Mouse (Mus musculus): ENCODE data around the gene Fbxw10.

Gene Fbxw10

GRCm38 (mm10) chr11:62909720-62910306 is 62.9 kb downstream of the Fbxw10 start:
- no peak for DNase-seq (ENCODE audit: low spot score in 2 of 2)

GRCm38 (mm10) chr11:62911362-62911761 is 64.5 kb downstream of the Fbxw10 start:
- peak in 1 of 2 experiments; percentile 24 for DNase-seq (ENCODE audit: low spot score in 2 of 2)

DNA sequence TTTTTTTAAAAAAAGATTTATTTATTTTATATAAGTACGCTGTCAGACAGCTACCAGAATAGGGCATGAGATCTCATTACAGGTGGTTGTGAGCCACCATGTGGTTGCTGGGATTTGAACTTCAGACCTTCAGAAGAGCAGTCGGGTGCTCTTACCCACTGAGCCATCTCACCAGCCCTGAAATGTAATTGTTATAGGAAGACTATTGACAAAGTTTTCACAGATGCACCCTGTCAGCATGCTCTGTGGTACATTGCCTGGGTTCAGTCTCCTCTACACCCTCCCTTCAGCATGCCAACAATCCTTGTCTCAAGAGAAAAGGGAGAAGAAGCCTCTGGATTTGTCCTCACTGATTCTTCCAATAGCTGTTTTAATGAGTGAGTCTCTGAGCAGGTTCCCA is 66.3 kb downstream of the Fbxw10 start:
- no peak for DNase-seq (ENCODE audit: low spot score in 2 of 2)

DNA sequence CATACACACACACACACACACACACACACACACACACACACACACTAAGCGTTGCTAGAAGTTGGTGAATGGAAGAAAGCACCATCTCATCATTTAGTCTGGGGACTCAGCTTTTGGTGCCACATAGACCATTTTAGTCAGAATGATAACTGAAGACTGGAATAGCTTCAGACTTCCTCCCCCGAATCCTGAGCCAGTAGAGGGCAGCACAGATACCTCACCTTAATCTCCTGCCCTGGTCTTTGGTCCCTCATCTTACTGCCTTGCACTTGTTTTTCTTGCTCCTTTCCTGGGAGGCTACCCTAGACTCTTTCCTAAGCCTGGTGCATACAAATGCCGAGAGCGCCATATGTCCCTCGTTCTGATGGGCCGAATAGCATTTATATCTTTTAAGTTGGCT is 67.7 kb downstream of the Fbxw10 start:
- no peak for DNase-seq (ENCODE audit: low spot score in 2 of 2)

DNA sequence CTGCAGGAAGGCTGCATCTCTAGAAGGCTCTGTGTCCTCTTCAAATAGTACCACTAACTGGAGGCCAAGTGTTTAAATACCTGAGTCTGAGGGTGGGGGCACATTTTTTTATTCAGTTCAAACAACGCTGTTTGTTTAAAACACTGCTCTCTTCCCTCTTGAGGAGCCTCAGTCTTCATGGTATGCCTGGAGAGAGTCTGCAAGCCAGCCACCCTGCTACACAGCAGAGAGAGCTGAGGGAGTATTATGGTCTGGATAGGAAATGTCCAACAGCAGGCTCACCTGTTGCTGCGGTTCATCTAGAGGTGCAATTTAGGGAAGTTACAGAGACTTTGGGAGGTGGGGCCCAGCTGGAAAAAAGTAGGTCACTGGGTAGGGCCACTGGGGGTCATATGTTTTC is 68.6 kb downstream of the Fbxw10 start:
- no peak for DNase-seq (ENCODE audit: low spot score in 2 of 2)

GRCm38 (mm10) chr11:62916765-62917164 is 69.9 kb downstream of the Fbxw10 start:
- no peak for DNase-seq (ENCODE audit: low spot score in 2 of 2)

DNA sequence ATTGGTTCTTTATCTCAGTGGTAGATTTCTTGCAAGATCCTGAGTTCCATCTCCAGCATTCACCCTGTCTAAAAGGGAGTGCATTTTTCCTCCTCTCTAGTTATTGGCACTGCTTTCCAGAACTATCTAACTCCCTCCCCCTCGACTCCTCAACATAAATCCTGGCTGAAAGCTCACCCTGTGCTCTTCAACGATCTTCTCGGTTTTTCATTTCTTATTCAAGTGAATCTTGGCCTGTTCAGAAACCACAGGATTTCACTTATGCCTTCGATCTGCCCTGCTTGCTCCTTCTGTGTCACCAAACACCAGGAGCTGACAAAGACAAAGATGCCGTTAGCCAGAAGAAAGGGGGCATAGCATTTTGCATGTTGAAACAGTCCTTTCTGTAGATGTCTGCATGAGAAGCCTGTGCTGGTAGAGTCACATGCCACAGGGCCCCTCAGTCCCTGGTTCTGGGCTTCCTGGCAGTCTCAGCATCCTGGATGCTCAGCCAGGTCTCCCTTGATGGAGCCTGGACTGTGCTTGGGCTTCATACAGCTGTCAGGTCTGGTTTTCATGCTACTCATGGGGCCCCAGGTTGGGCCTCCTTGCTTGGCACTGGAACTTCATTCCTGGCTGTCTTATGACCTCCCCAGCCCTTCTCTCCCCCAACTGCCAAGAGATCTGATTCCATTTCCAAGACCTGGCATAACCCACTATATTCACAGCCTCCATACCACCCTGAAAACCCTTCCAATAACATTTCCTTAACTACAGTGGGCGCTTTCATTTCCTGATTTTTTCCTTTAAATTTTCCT is 73.3 kb downstream of the Fbxw10 start:
- no peak for DNase-seq (ENCODE audit: low spot score in 2 of 2)

- DNase-seq (ENCODE audit: low spot score in 2 of 2) = no peak
Measured at GRCm38 (mm10) chr11:62920743-62921050, 73.8 kb downstream of the Fbxw10 start.

- peak; percentile 93 to 96 for DNase-seq (ENCODE audit: low spot score in 2 of 2)
Measured at GRCm38 (mm10) chr11:62921052-62921977, 74.4 kb downstream of the Fbxw10 start.

DNA sequence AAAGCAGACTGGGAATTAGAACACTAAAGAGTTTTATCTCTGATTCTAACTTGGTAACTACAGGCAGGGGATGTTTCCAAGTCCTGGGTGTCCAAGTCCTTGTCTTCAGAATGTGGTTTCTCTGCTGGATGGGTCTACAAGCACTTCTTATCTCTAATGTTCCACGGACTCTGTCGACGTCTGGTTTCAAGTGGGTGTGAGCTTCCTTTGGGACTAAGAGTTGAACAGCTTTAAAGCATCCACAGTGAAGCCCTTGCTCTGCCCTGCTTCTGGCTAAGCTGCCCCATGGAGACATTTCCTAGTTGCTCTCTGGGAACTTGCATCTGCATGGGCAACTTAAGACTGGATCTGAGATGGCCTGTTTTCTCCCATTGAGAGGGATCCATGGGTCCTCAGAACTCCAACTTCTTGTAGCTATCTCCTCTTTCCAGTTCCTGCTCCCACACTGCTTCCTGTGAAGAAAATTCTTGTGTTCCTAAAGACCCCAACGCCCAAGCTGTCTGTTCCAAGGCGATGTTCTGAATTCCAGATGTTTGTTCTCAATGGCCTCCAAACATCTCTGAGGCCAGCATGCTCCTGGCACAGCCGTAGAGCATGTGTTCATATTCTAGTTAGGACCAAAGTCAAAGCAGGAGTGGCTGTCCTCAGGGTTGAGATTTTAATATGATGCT is 77.4 kb downstream of the Fbxw10 start:
- DNase-seq (ENCODE audit: low spot score in 2 of 2) = no peak
